Mouse (Mus musculus): ENCODE data around the gene Syap1. TPM values are rescaled to one million over a fixed set of nuclear protein-coding genes. Genes with fewer than 3 reads are reported as not detected.
"Not testable (repeated sequence)": the region's sequence is repeated elsewhere in the genome, so short reads cannot be mapped to it uniquely, and the experiment has no call there.

The Syap1 gene
- polyA plus RNA-seq, 1 experiment from 2014 or later = 30.0 TPM

- WGBS = 65% methylated on average over 8 of the region's 8 CpGs
- Histone ChIP-seq H3K27me3 (replicated peaks; ENCODE audit: control insufficient read depth, insufficient read depth, low read length) (no peaks in the 10 kb centered on the region), H3K27ac (ENCODE audit: low read depth, low read length) (no peak overlapping the region), H3K4me1 (ENCODE audit: control insufficient read depth, insufficient read depth, low read length) (no peaks in the 10 kb centered on the region), H3K9ac (ENCODE audit: low read length) (no peak overlapping the region), H3K4me2 (ENCODE audit: low read length) (no peak overlapping the region), H3K36me3 (ENCODE audit: control insufficient read depth, insufficient read depth, low read length) (no peaks in the 10 kb centered on the region), H3K4me3 (ENCODE audit: low read depth, low read length) (no peak overlapping the region), H3K9me3 (replicated peaks; ENCODE audit: control insufficient read depth, low read length) (no peaks in the 10 kb centered on the region)
- no peak for DNase-seq (ENCODE audit: low spot score)
- ATAC-seq = no peak
Measured at GRCm38 (mm10) chrX:162844447-162845100, 43.7 kb downstream of the Syap1 start.

GRCm38 (mm10) chrX:162832101-162832500, 56.1 kb downstream of the Syap1 start:
- Histone ChIP-seq H3K27ac (ENCODE audit: low read depth, low read length) (no peak overlapping the region), H3K4me3 (ENCODE audit: low read depth, low read length) (no peak overlapping the region), H3K4me2 (ENCODE audit: low read length) (no peak overlapping the region), H3K4me1 (ENCODE audit: control insufficient read depth, insufficient read depth, low read length) (no peaks in the 10 kb centered on the region), H3K36me3 (ENCODE audit: control insufficient read depth, insufficient read depth, low read length) (no peaks in the 10 kb centered on the region), H3K9me3 (replicated peaks; ENCODE audit: control insufficient read depth, low read length) (no peaks in the 10 kb centered on the region), H3K9ac (ENCODE audit: low read length) (no peak overlapping the region), H3K27me3 (replicated peaks; ENCODE audit: control insufficient read depth, insufficient read depth, low read length) (no peaks in the 10 kb centered on the region)
- 46% methylated on average over 3 of the region's 3 CpGs for WGBS
- DNase-seq (ENCODE audit: low spot score) (peak; percentile 18), ATAC-seq (no peak)

- no peaks in the 10 kb centered on the region for H3K36me3 ChIP-seq (ENCODE audit: control insufficient read depth, insufficient read depth, low read length)
- no peak for ATAC-seq
- DNase-seq (ENCODE audit: low spot score) = no peak
- no peak overlapping the region for H3K4me3 ChIP-seq (ENCODE audit: low read depth, low read length)
- WGBS = 60% methylated on average over 1 of the region's 1 CpGs
- H3K4me2 ChIP-seq (ENCODE audit: low read length) = no peak overlapping the region
- no peaks in the 10 kb centered on the region for H3K9me3 ChIP-seq (replicated peaks; ENCODE audit: control insufficient read depth, low read length)
- no peaks in the 10 kb centered on the region for H3K27me3 ChIP-seq (replicated peaks; ENCODE audit: control insufficient read depth, insufficient read depth, low read length)
- no peaks in the 10 kb centered on the region for H3K4me1 ChIP-seq (ENCODE audit: control insufficient read depth, insufficient read depth, low read length)
- no peak overlapping the region for H3K27ac ChIP-seq (ENCODE audit: low read depth, low read length)
- no peak overlapping the region for H3K9ac ChIP-seq (ENCODE audit: low read length)
Measured at GRCm38 (mm10) chrX:162831542-162831941, 56.7 kb downstream of the Syap1 start.

GRCm38 (mm10) chrX:162831036-162831435, 57.2 kb downstream of the Syap1 start:
- Histone ChIP-seq H3K9ac (ENCODE audit: low read length) (no peak overlapping the region), H3K4me3 (ENCODE audit: low read depth, low read length) (no peak overlapping the region), H3K4me2 (ENCODE audit: low read length) (no peak overlapping the region), H3K36me3 (ENCODE audit: control insufficient read depth, insufficient read depth, low read length) (no peaks in the 10 kb centered on the region), H3K27ac (ENCODE audit: low read depth, low read length) (no peak overlapping the region), H3K27me3 (replicated peaks; ENCODE audit: control insufficient read depth, insufficient read depth, low read length) (no peaks in the 10 kb centered on the region), H3K4me1 (ENCODE audit: control insufficient read depth, insufficient read depth, low read length) (no peaks in the 10 kb centered on the region), H3K9me3 (replicated peaks; ENCODE audit: control insufficient read depth, low read length) (no peaks in the 10 kb centered on the region)
- DNase-seq (ENCODE audit: low spot score) (peak; percentile 3), ATAC-seq (no peak)
- 42% methylated on average over 1 of the region's 1 CpGs for WGBS

GRCm38 (mm10) chrX:162830313-162830712, 57.9 kb downstream of the Syap1 start:
- H3K27me3 ChIP-seq (replicated peaks; ENCODE audit: control insufficient read depth, insufficient read depth, low read length); H3K36me3 ChIP-seq (ENCODE audit: control insufficient read depth, insufficient read depth, low read length); H3K4me2 ChIP-seq (ENCODE audit: low read length); DNase-seq (ENCODE audit: low spot score); H3K9ac ChIP-seq (ENCODE audit: low read length); H3K4me3 ChIP-seq (ENCODE audit: low read depth, low read length); H3K27ac ChIP-seq (ENCODE audit: low read depth, low read length); ATAC-seq; H3K4me1 ChIP-seq (ENCODE audit: control insufficient read depth, insufficient read depth, low read length); H3K9me3 ChIP-seq (replicated peaks; ENCODE audit: control insufficient read depth, low read length): not testable (repeated sequence)
- WGBS = 67% methylated on average over 2 of the region's 2 CpGs

- Histone ChIP-seq H3K4me2 (ENCODE audit: low read length) (peak overlapping the region; percentile 37), H3K9ac (ENCODE audit: low read length) (no peak overlapping the region), H3K27me3 (replicated peaks; ENCODE audit: control insufficient read depth, insufficient read depth, low read length) (no peaks in the 10 kb centered on the region), H3K4me3 (ENCODE audit: low read depth, low read length) (peak overlapping the region; percentile 48), H3K9me3 (replicated peaks; ENCODE audit: control insufficient read depth, low read length) (no peaks in the 10 kb centered on the region), H3K4me1 (ENCODE audit: control insufficient read depth, insufficient read depth, low read length) (no peaks in the 10 kb centered on the region), H3K36me3 (ENCODE audit: control insufficient read depth, insufficient read depth, low read length) (no peaks in the 10 kb centered on the region), H3K27ac (ENCODE audit: low read depth, low read length) (no peak overlapping the region)
- ATAC-seq (no peak), DNase-seq (ENCODE audit: low spot score) (no peak)
- 55% methylated on average over 5 of the region's 5 CpGs for WGBS
Measured at GRCm38 (mm10) chrX:162829741-162830140, 58.5 kb downstream of the Syap1 start.

GRCm38 (mm10) chrX:162829203-162829708, 59.0 kb downstream of the Syap1 start, which contains the start of gene Txlng:
TSS of gene Txlng (minus strand) at chrX:162829454.
- Histone ChIP-seq H3K36me3 (ENCODE audit: control insufficient read depth, insufficient read depth, low read length) (no peaks in the 10 kb centered on the region), H3K4me2 (ENCODE audit: low read length) (peak within 1 kb of the TSS; percentile 69), H3K9me3 (replicated peaks; ENCODE audit: control insufficient read depth, low read length) (no peaks in the 10 kb centered on the region), H3K27ac (ENCODE audit: low read depth, low read length) (no peak within 1 kb of the TSS), H3K27me3 (replicated peaks; ENCODE audit: control insufficient read depth, insufficient read depth, low read length) (no peaks in the 10 kb centered on the region), H3K9ac (ENCODE audit: low read length) (peak within 1 kb of the TSS; percentile 64), H3K4me3 (ENCODE audit: low read depth, low read length) (peak within 1 kb of the TSS; percentile 48), H3K4me1 (ENCODE audit: control insufficient read depth, insufficient read depth, low read length) (no peaks in the 10 kb centered on the region)
- DNase-seq (ENCODE audit: low spot score) (peak; percentile 98), ATAC-seq (peak; percentile 98)
- 26% methylated on average over 37 of the region's 37 CpGs for WGBS

- no peak overlapping the region for H3K27ac ChIP-seq (ENCODE audit: low read depth, low read length)
- H3K36me3 ChIP-seq (ENCODE audit: control insufficient read depth, insufficient read depth, low read length) = no peaks in the 10 kb centered on the region
- peak overlapping the region; percentile 64 for H3K9ac ChIP-seq (ENCODE audit: low read length)
- peak; percentile 47 for ATAC-seq
- no peaks in the 10 kb centered on the region for H3K4me1 ChIP-seq (ENCODE audit: control insufficient read depth, insufficient read depth, low read length)
- no peaks in the 10 kb centered on the region for H3K27me3 ChIP-seq (replicated peaks; ENCODE audit: control insufficient read depth, insufficient read depth, low read length)
- H3K4me2 ChIP-seq (ENCODE audit: low read length) = peak overlapping the region; percentile 69
- WGBS = 53% methylated on average over 12 of the region's 20 CpGs
- no peak for DNase-seq (ENCODE audit: low spot score)
- H3K4me3 ChIP-seq (ENCODE audit: low read depth, low read length) = peak overlapping the region; percentile 48
- H3K9me3 ChIP-seq (replicated peaks; ENCODE audit: control insufficient read depth, low read length) = no peaks in the 10 kb centered on the region
Measured at GRCm38 (mm10) chrX:162828783-162829182, 59.5 kb downstream of the Syap1 start.

GRCm38 (mm10) chrX:162828016-162828415, 60.2 kb downstream of the Syap1 start:
- peak overlapping the region; percentile 69 for H3K4me2 ChIP-seq (ENCODE audit: low read length)
- peak overlapping the region; percentile 64 for H3K9ac ChIP-seq (ENCODE audit: low read length)
- no peaks in the 10 kb centered on the region for H3K4me1 ChIP-seq (ENCODE audit: control insufficient read depth, insufficient read depth, low read length)
- H3K27me3 ChIP-seq (replicated peaks; ENCODE audit: control insufficient read depth, insufficient read depth, low read length) = no peaks in the 10 kb centered on the region
- 40% methylated on average over 6 of the region's 6 CpGs for WGBS
- DNase-seq (ENCODE audit: low spot score) (no peak), ATAC-seq (no peak)
- no peak overlapping the region for H3K27ac ChIP-seq (ENCODE audit: low read depth, low read length)
- H3K4me3 ChIP-seq (ENCODE audit: low read depth, low read length) = peak overlapping the region; percentile 48
- H3K36me3 ChIP-seq (ENCODE audit: control insufficient read depth, insufficient read depth, low read length) = no peaks in the 10 kb centered on the region
- H3K9me3 ChIP-seq (replicated peaks; ENCODE audit: control insufficient read depth, low read length) = no peaks in the 10 kb centered on the region

Measured in forebrain, embryonic 14.5 days (tissue).